ENCODE assay signal across 8 mouse cellular contexts in the genomic region with DNA sequence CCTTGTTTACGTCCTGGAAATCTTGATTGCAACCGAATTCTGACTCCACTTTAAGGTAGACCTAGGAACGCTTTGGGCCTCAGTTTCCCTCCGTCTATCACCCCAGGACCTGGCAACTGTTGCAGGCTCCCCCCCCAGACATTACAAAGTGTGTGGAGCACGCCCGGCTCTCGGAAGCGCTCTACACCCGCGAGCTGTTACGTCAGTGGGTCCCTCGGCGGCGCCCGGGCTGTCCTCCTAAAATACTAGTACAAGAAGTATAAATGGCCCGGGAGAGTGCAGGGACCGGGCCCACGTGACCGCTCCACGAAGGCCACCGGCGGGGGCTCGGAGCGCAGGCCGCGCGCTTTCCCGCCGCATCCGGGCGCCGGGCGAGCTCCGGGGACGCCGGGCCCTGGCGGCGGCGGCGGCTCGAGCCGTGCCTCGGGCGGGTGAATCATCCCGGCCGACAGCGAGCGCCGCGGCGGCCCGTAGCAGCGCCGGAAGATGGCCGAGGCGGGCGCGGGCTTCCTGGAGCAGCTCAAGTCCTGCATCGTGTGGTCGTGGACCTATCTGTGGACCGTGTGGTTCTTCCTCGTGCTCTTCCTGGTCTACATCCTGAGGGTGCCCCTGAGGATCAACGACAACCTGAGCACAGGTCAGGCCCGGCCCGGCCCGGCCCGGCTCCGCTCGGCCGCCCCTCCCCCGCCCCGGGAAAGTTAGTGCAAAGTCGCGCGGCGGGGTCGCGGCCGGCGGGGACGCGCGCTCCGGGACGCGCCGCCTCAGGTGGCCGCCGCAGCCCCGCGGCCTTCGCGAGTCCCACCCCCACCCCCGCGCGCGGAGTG. TPM values are rescaled to one million over a fixed set of nuclear protein-coding genes. Genes with fewer than 3 reads are reported as not detected.
A peak's percentile ranks its signal among the peaks of the same experiment; 100 is the strongest.
DNase-seq lines count a peak whose midpoint lies in the region; ATAC-seq lines count a peak whose summit lies in the region.

No protein-coding gene starts in this region.

- no peaks in the 10 kb centered on the region for H3K4me1 ChIP-seq in intestine, embryonic 15.5 days (replicated peaks)
- H3K4me1 ChIP-seq in midbrain, embryonic 10.5 days, result peaks cover 23% of the 10 kb centered on the region

- H3K27ac ChIP-seq in intestine, embryonic 15.5 days, result peak overlapping the region; percentile 94
- peak overlapping the region; percentile 94 for H3K27ac ChIP-seq in midbrain, embryonic 10.5 days (replicated peaks)

- intact Hi-C loops in gastrocnemius, postnatal 36 days (cut with DNase I), result no loop called here
- intact Hi-C loops in left cerebral cortex, postnatal 4 days (cut with DNase I), result no loop called here

- peak; percentile 89 for ATAC-seq in intestine, embryonic 15.5 days

- DNase-seq in adrenal gland, adult 2 months, result peak; percentile 89
- DNase-seq in embryo, embryonic 11.5 days (ENCODE audit: low read depth, low spot score), result peak; percentile 45
- peak; percentile 64 to 68 for DNase-seq in gastrocnemius, postnatal 36 days
- DNase-seq in left cerebral cortex, postnatal 4 days, result peak; percentile 57
- peak; percentile 77 for DNase-seq in midbrain, embryonic 10.5 days (ENCODE audit: low spot score)
- peak; percentile 61 for DNase-seq in right cerebral cortex, postnatal 4 days
- DNase-seq in yolk sac, embryonic 10.5 days (ENCODE audit: low spot score), result peak; percentile 63

- peak overlapping the region; percentile 75 for H3K4me3 ChIP-seq in intestine, embryonic 15.5 days (replicated peaks)
- H3K4me3 ChIP-seq in midbrain, embryonic 10.5 days, result peak overlapping the region; percentile 85

- H3K4me2 ChIP-seq in intestine, embryonic 15.5 days (replicated peaks), result peak overlapping the region; percentile 85

- no peaks in the 10 kb centered on the region for H3K9me3 ChIP-seq in intestine, embryonic 15.5 days
- no peaks in the 10 kb centered on the region for H3K9me3 ChIP-seq in midbrain, embryonic 10.5 days (replicated peaks)

- WGBS in intestine, embryonic 15.5 days, result under 1% methylated on average over 97 of the region's 97 CpGs
- WGBS in midbrain, embryonic 10.5 days, result under 1% methylated on average over 71 of the region's 97 CpGs

- H3K27me3 ChIP-seq in intestine, embryonic 15.5 days (replicated peaks), result no peaks in the 10 kb centered on the region
- H3K27me3 ChIP-seq in midbrain, embryonic 10.5 days (ENCODE audit: low read depth, poor library complexity, severe bottlenecking), result peaks cover 4% of the 10 kb centered on the region; the same call in 1 of the 2 replicates

- H3K36me3 ChIP-seq in intestine, embryonic 15.5 days, result no peaks in the 10 kb centered on the region
- H3K36me3 ChIP-seq in midbrain, embryonic 10.5 days, result 0 out of 2 replicates have a peak, but pooled peaks cover 5% of the 10 kb centered on the region

- peak overlapping the region; percentile 86 for H3K9ac ChIP-seq in intestine, embryonic 15.5 days

RNA-seq across cellular contexts. Expression of gene St7, which starts 1.2 kb away (rescaled TPM):
- 10 to 100 TPM; 26.4 to 28.2 TPM for total RNA-seq in adrenal gland, adult 2 months (2021)
- polyA plus RNA-seq in adrenal gland, adult 2 months (2012; rRNA removed), result 8.1 and 8.5 TPM in 2 replicates
- total RNA-seq in gastrocnemius, postnatal 36 days (2021), result 10 to 100 TPM in 1 of 2 experiments, 1 to 10 TPM in 1; 9.6 to 10.6 TPM
- polyA plus RNA-seq in intestine, embryonic 15.5 days (2015; fragmentation: Nextera tagmentation; extraction: Ambion mirVana), result 23.7 and 26.0 TPM in 2 replicates
- 10 to 100 TPM; 58.9 to 68.2 TPM for total RNA-seq in left cerebral cortex, postnatal 4 days (2021)
- polyA plus RNA-seq in midbrain, embryonic 10.5 days (2016; fragmentation: Nextera tagmentation; extraction: Ambion mirVana), result 23.8 and 31.3 TPM in 2 replicates

RNA-seq across cellular contexts. Expression of gene Capza2, which starts 57.9 kb away (rescaled TPM):
- 100 to 1,000 TPM; 144 to 170 TPM for total RNA-seq in adrenal gland, adult 2 months (2021)
- 2.1 and 2.2 TPM in 2 replicates for polyA plus RNA-seq in adrenal gland, adult 2 months (2012; rRNA removed)
- total RNA-seq in gastrocnemius, postnatal 36 days (2021), result 100 to 1,000 TPM; 299 to 306 TPM
- polyA plus RNA-seq in intestine, embryonic 15.5 days (2015; fragmentation: Nextera tagmentation; extraction: Ambion mirVana), result 223 and 245 TPM in 2 replicates
- total RNA-seq in left cerebral cortex, postnatal 4 days (2021), result 100 to 1,000 TPM; 200 to 204 TPM
- polyA plus RNA-seq in midbrain, embryonic 10.5 days (2016; fragmentation: Nextera tagmentation; extraction: Ambion mirVana), result 228 and 233 TPM in 2 replicates

Comparison
In these comparisons a context has a peak if more than half of its experiments do, and no peak if none do; other contexts are left out.
1. Peak in every context shown above with its lines: DNase-seq, ATAC-seq, H3K4me3 ChIP-seq and H3K27ac ChIP-seq.